Mouse (Mus musculus) MEL (cell line): Measurements from ENCODE around the gene Sgsm3. TPM values are rescaled to one million over a fixed set of nuclear protein-coding genes. Genes with fewer than 3 reads are reported as not detected.

Experiments used
- DNase-seq: peaks from one replicate; pipeline ENCODE4 v3.0.0; 2011; ENCODE audit warnings: low read depth, low spot score
- H3K27ac ChIP-seq: 2 replicates; pipeline ENCODE4 v1.5.1; 2012; ENCODE audit warnings: low read depth, mild to moderate bottlenecking, control low read depth, low read length, moderate library complexity; ENCODE audit not compliant: control insufficient read depth
- H3K27me3 ChIP-seq, 2 experiments: fragments of 150-350 bp in 1 of 2; sonication (generic) in 1 of 2; 2 replicates each; pipeline ENCODE4 v1.6.1; 2012; ENCODE audit warnings: low read length in 2 of 2, mild to moderate bottlenecking in 2 of 2, improper control_type of control experiment in 1 of 2, moderate library complexity in 1 of 2; ENCODE audit not compliant: insufficient read depth in 2 of 2, control insufficient read depth in 1 of 2
- H3K36me3 ChIP-seq, 2 experiments: 2 replicates each; pipeline ENCODE4 v1.6.1; 2012 to 2014; ENCODE audit warnings: low read length in 2 of 2, improper control_type of control experiment in 1 of 2, inconsistent platforms in 1 of 2, mild to moderate bottlenecking in 1 of 2; ENCODE audit not compliant: insufficient read depth in 2 of 2, control insufficient read depth in 1 of 2
- H3K4me1 ChIP-seq, 2 experiments: fragments of 150-350 bp in 1 of 2; sonication (generic) in 1 of 2; 2 replicates each; pipeline ENCODE4 v1.6.1; 2012; ENCODE audit warnings: low read length in 2 of 2, improper control_type of control experiment in 1 of 2, mild to moderate bottlenecking in 1 of 2; ENCODE audit not compliant: insufficient read depth in 2 of 2, control insufficient read depth in 1 of 2
- H3K4me3 ChIP-seq, 2 experiments: fragments of 150-350 bp in 1 of 2; sonication (generic) in 1 of 2; 2 replicates each; pipeline ENCODE4 v1.5.1; 2012; ENCODE audit warnings: low read depth in 2 of 2, low read length in 2 of 2, mild to moderate bottlenecking in 2 of 2, moderate library complexity in 2 of 2, control low read depth in 1 of 2, improper control_type of control experiment in 1 of 2; ENCODE audit not compliant: control insufficient read depth in 1 of 2, insufficient read depth in 1 of 2
- H3K79me2 ChIP-seq: 2 replicates; pipeline ENCODE4 v1.6.1; 2012; ENCODE audit warnings: mild to moderate bottlenecking, low read length, moderate library complexity; ENCODE audit not compliant: control insufficient read depth, poor library complexity, insufficient read depth
- H3K9ac ChIP-seq: 2 replicates; pipeline ENCODE4 v1.6.1; 2012; ENCODE audit warnings: low read depth, mild to moderate bottlenecking, control low read depth, low read length, moderate library complexity; ENCODE audit not compliant: control insufficient read depth, poor library complexity, severe bottlenecking
- H3K9me3 ChIP-seq: fragments of 150-350 bp; sonication (generic); replicated peaks from 2 replicates; pipeline ENCODE4 v1.6.1; 2012; ENCODE audit warnings: mild to moderate bottlenecking, low read length, improper control_type of control experiment, moderate library complexity; ENCODE audit not compliant: insufficient read depth
- BHLHE40 ChIP-seq: IDR thresholded peaks from 2 replicates; pipeline ENCODE4 v1.6.1; 2012; ENCODE audit warnings: low read depth, mild to moderate bottlenecking, inconsistent platforms, low read length, improper control_type of control experiment, borderline replicate concordance
- CHD2 ChIP-seq: IDR thresholded peaks from 2 replicates; pipeline ENCODE4 v1.6.1; 2011; ENCODE audit warnings: low read length, improper control_type of control experiment
- CTCF ChIP-seq, 3 experiments: IDR thresholded peaks in 2 of 3; conservative IDR thresholded peaks in 1 of 3; 2 replicates each; pipeline ENCODE4 v1.5.1; 2011 to 2012; ENCODE audit warnings: low read length in 3 of 3, low read depth in 2 of 3, mild to moderate bottlenecking in 2 of 3, improper control_type of control experiment in 1 of 3, inconsistent platforms in 1 of 3, mixed read lengths in 1 of 3, moderate library complexity in 1 of 3; ENCODE audit not compliant: control insufficient read depth in 1 of 3, insufficient read depth in 1 of 3, poor library complexity in 1 of 3, severe bottlenecking in 1 of 3
- EP300 ChIP-seq, 2 experiments: IDR thresholded peaks; 2 replicates each; pipeline ENCODE4 v1.6.1; 2011; ENCODE audit warnings: improper control_type of control experiment in 2 of 2, low read length in 2 of 2, low read depth in 1 of 2, mild to moderate bottlenecking in 1 of 2
- KAT2A ChIP-seq: conservative IDR thresholded peaks from 2 replicates; pipeline ENCODE4 v1.6.1; 2012; ENCODE audit warnings: low read depth, low read length, improper control_type of control experiment, inconsistent platforms
- MEF2A ChIP-seq: IDR thresholded peaks from 2 replicates; pipeline ENCODE4 v1.6.1; 2014; ENCODE audit warnings: low read depth, mild to moderate bottlenecking, inconsistent platforms, low read length, improper control_type of control experiment; ENCODE audit not compliant: poor library complexity, insufficient replicate concordance, severe bottlenecking; ENCODE audit errors: extremely low read depth
- NRF1 ChIP-seq: IDR thresholded peaks from 2 replicates; pipeline ENCODE4 v1.6.1; 2014; ENCODE audit warnings: low read depth, mild to moderate bottlenecking, inconsistent platforms, low read length, improper control_type of control experiment, moderate library complexity; ENCODE audit not compliant: poor library complexity, insufficient read depth, severe bottlenecking
- POLR2AphosphoS2 ChIP-seq: IDR thresholded peaks from 2 replicates; pipeline ENCODE4 v1.6.1; 2011; ENCODE audit warnings: low read length, improper control_type of control experiment
- POLR2AphosphoS5 ChIP-seq: IDR thresholded peaks from 2 replicates; pipeline ENCODE4 v1.6.1; 2012; ENCODE audit warnings: low read depth, borderline replicate concordance, mild to moderate bottlenecking, inconsistent platforms, low read length, moderate library complexity, mixed read lengths
- RAD21 ChIP-seq: IDR thresholded peaks from 2 replicates; pipeline ENCODE4 v1.6.1; 2011; ENCODE audit warnings: mild to moderate bottlenecking, low read depth, low read length, improper control_type of control experiment
- SIN3A ChIP-seq: IDR thresholded peaks from 2 replicates; pipeline ENCODE4 v1.6.1; 2012; ENCODE audit warnings: low read length, improper control_type of control experiment, inconsistent platforms
- TAL1 ChIP-seq: IDR thresholded peaks from 2 replicates; pipeline ENCODE4 v1.6.1; 2012; ENCODE audit warnings: mild to moderate bottlenecking, inconsistent platforms, low read length, moderate library complexity, mixed read lengths
- TBP ChIP-seq: IDR thresholded peaks from 2 replicates; pipeline ENCODE4 v1.8.0; 2011; ENCODE audit warnings: low read depth, low read length, improper control_type of control experiment
- TCF12 ChIP-seq: IDR thresholded peaks from 2 replicates; pipeline ENCODE4 v1.6.1; 2014; ENCODE audit warnings: low read depth, mild to moderate bottlenecking, inconsistent platforms, low read length, improper control_type of control experiment, moderate library complexity
- USF1 ChIP-seq: IDR thresholded peaks from 2 replicates; pipeline ENCODE4 v1.6.1; 2014; ENCODE audit warnings: low read depth, mild to moderate bottlenecking, inconsistent platforms, low read length, improper control_type of control experiment, moderate library complexity
- ZC3H11A ChIP-seq: IDR thresholded peaks from 2 replicates; pipeline ENCODE4 v1.6.1; 2012; ENCODE audit warnings: low read depth, mild to moderate bottlenecking, inconsistent platforms, low read length, improper control_type of control experiment
- ZKSCAN1 ChIP-seq: IDR thresholded peaks from 2 replicates; pipeline ENCODE4 v1.6.1; 2012; ENCODE audit warnings: low read depth, mild to moderate bottlenecking, inconsistent platforms, low read length, improper control_type of control experiment, moderate library complexity
- ZMIZ1 ChIP-seq: IDR thresholded peaks from 2 replicates; pipeline ENCODE4 v1.6.1; 2012; ENCODE audit warnings: low read depth, mild to moderate bottlenecking, inconsistent platforms, low read length, improper control_type of control experiment, moderate library complexity
- ZNF384 ChIP-seq: IDR thresholded peaks from 2 replicates; pipeline ENCODE4 v1.6.1; 2012; ENCODE audit warnings: low read depth, mild to moderate bottlenecking, inconsistent platforms, low read length, improper control_type of control experiment
- polyA plus RNA-seq, 2 experiments: library from polyadenylated mRNA; stranded (reverse) in 1 of 2; unstranded in 1 of 2; fragments of >175 nt in 1 of 2; fragments of >200 nt in 1 of 2; gene quantifications; 2 replicates each; pipeline versions ENCODE4 v1.2.1 to v1.2.4; 2012; ENCODE audit warnings: low replicate concordance in 2 of 2, low read depth in 1 of 2; ENCODE audit not compliant: insufficient read length in 2 of 2, insufficient read depth in 1 of 2, missing spikeins in 1 of 2
- total RNA-seq: library from RNA; depleted of rRNA; stranded (reverse); fragments of 300-350 nt; gene quantifications from 2 replicates; pipeline ENCODE4 v1.2.3, GENCODE M21; 2012

Gene Sgsm3
- total and polyA plus RNA-seq, 3 experiments = 33.0 to 39.5 TPM; not detected in 1

GRCm38 (mm10) chr15:80953971-80954370 lies 23.6 kb upstream of the Sgsm3 start:
- no peaks in the 10 kb centered on the region for H3K9me3 ChIP-seq
- TF ChIP-seq TBP = no peak
- H3K27me3 ChIP-seq = no peaks in the 10 kb centered on the region
- no peak overlapping the region for H3K4me3 ChIP-seq
- peaks cover 11 to 43% of the 10 kb centered on the region in 2 experiments for H3K36me3 ChIP-seq
- no peak for DNase-seq
- H3K4me1 ChIP-seq = peaks cover 5 to 15% of the 10 kb centered on the region in 2 experiments; a peak in 3 of 4 replicates
- no peak overlapping the region for H3K27ac ChIP-seq
- peaks cover 41% of the 10 kb centered on the region for H3K79me2 ChIP-seq
- H3K9ac ChIP-seq = no peak overlapping the region

- no peak for DNase-seq
- Histone ChIP-seq H3K36me3 (peaks cover 8 to 48% of the 10 kb centered on the region in 2 experiments), H3K9ac (no peak overlapping the region), H3K4me1 (peaks cover 0 to 9% of the 10 kb centered on the region in 2 experiments; a peak in 2 of 4 replicates), H3K27ac (no peak overlapping the region), H3K79me2 (peaks cover 32% of the 10 kb centered on the region), H3K4me3 (no peak overlapping the region), H3K9me3 (no peaks in the 10 kb centered on the region), H3K27me3 (no peaks in the 10 kb centered on the region)
- TF ChIP-seq CHD2 = no peak
- TF ChIP-seq MEF2A = no peak
- no peak for TF ChIP-seq TAL1
- no peak for TF ChIP-seq KAT2A
- TF ChIP-seq EP300 (IDR thresholded peaks at IDR 0.05; ENCODE audit: low read depth in 1 of 2, low read length in 2 of 2) = no peak
- no peak for TF ChIP-seq SIN3A
- no peak for TF ChIP-seq TCF12
- TF ChIP-seq ZKSCAN1 = no peak
- no peak for TF ChIP-seq CTCF (IDR thresholded peaks at IDR 0.05 in 2 of 3, conservative IDR thresholded peaks at IDR 0.05 in 1 of 3; ENCODE audit: control insufficient read depth in 1 of 3, insufficient read depth in 1 of 3, low read depth in 2 of 3, low read length in 3 of 3, poor library complexity in 1 of 3, severe bottlenecking in 1 of 3)
Observed at GRCm38 (mm10) chr15:80954861-80955260, 22.7 kb upstream of the Sgsm3 start.

GRCm38 (mm10) chr15:80955836-80956438 lies 21.6 kb upstream of the Sgsm3 start:
- Histone ChIP-seq H3K4me1 (no peaks in the 10 kb centered on the region), H3K9me3 (no peaks in the 10 kb centered on the region), H3K4me3 (no peak overlapping the region), H3K27me3 (no peaks in the 10 kb centered on the region), H3K36me3 (peaks cover under 1 to 53% of the 10 kb centered on the region in 2 experiments; a peak in 2 of 4 replicates), H3K79me2 (peaks cover 21% of the 10 kb centered on the region), H3K9ac (no peak overlapping the region), H3K27ac (no peak overlapping the region)
- TF ChIP-seq TBP (no peak), ZC3H11A (no peak), POLR2AphosphoS2 (no peak), ZMIZ1 (no peak), BHLHE40 (no peak), SIN3A (no peak), ZNF384 (no peak), NRF1 (no peak), POLR2AphosphoS5 (no peak), CHD2 (no peak), CTCF (IDR thresholded peaks at IDR 0.05 in 2 of 3, conservative IDR thresholded peaks at IDR 0.05 in 1 of 3; ENCODE audit: control insufficient read depth in 1 of 3, insufficient read depth in 1 of 3, low read depth in 2 of 3, low read length in 3 of 3, poor library complexity in 1 of 3, severe bottlenecking in 1 of 3) (no peak), TAL1 (no peak), USF1 (no peak), RAD21 (no peak)
- DNase-seq = no peak
